Mouse (Mus musculus): Measurements from ENCODE around the gene Nagk. TPM values are rescaled to one million over a fixed set of nuclear protein-coding genes. Genes with fewer than 3 reads are reported as not detected.

The Nagk gene
- total and polyA plus RNA-seq, 3 experiments = 6.5 to 50.7 (median 19.2) TPM

- H3K4me3 ChIP-seq (ENCODE audit: low read depth, low read length) = no peak overlapping the region
These were observed 1.9 kb downstream of the Nagk start for GRCm38 (mm10) chr6:83796686-83797085.

GRCm38 (mm10) chr6:83802033-83802432 is 7.3 kb downstream of the Nagk start:
- DNase-seq (ENCODE audit: low spot score) = no peak
- H3K4me1 ChIP-seq (ENCODE audit: insufficient read depth, low read depth, low read length) = no peaks in the 10 kb centered on the region; the same call in 1 of the 2 replicates
- H3K4me3 ChIP-seq (ENCODE audit: low read depth, low read length) = no peak overlapping the region
- ATAC-seq (ENCODE audit: extremely low read depth, insufficient number of reproducible peaks, low FRiP score, poor library complexity, severe bottlenecking) = no peak
- H3K36me3 ChIP-seq (replicated peaks) = peaks cover 72% of the 10 kb centered on the region
- TF ChIP-seq POLR2AphosphoS5 (IDR thresholded peaks at IDR 0.05; ENCODE audit: insufficient replicate concordance, low read depth, low read length) (no peak), TAL1 (conservative IDR thresholded peaks at IDR 0.05; ENCODE audit: low read depth, low read length) (no peak), CTCF (IDR thresholded peaks at IDR 0.05; ENCODE audit: low read depth, low read length) (no peak), GATA1 (IDR thresholded peaks at IDR 0.05; ENCODE audit: borderline replicate concordance, low read length) (no peak), GATA2 (IDR thresholded peaks at IDR 0.05; ENCODE audit: borderline replicate concordance, low read depth, low read length) (no peak)
- no peaks in the 10 kb centered on the region for H3K9me3 ChIP-seq (replicated peaks)
- H3K27me3 ChIP-seq (ENCODE audit: insufficient read depth, low read length) = no peaks in the 10 kb centered on the region

More at GRCm38 (mm10) chr6:83796686-83797085, 1.9 kb downstream of the Nagk start:
- H3K36me3 ChIP-seq (replicated peaks) = peaks cover 44% of the 10 kb centered on the region
- DNase-seq (ENCODE audit: low spot score) (no peak), ATAC-seq (ENCODE audit: extremely low read depth, insufficient number of reproducible peaks, low FRiP score, poor library complexity, severe bottlenecking) (no peak)
- no peaks in the 10 kb centered on the region for H3K27me3 ChIP-seq (ENCODE audit: insufficient read depth, low read length)
- H3K9me3 ChIP-seq (replicated peaks) = no peaks in the 10 kb centered on the region
- no peak for TF ChIP-seq GATA1 (IDR thresholded peaks at IDR 0.05; ENCODE audit: borderline replicate concordance, low read length)
- H3K4me1 ChIP-seq (ENCODE audit: insufficient read depth, low read depth, low read length) = peaks cover 29% of the 10 kb centered on the region

GRCm38 (mm10) chr6:83802846-83803245 is 8.1 kb downstream of the Nagk start:
- H3K27me3 ChIP-seq (ENCODE audit: insufficient read depth, low read length) = no peaks in the 10 kb centered on the region
- H3K9me3 ChIP-seq (replicated peaks) = no peaks in the 10 kb centered on the region
- no peak for TF ChIP-seq POLR2AphosphoS5 (IDR thresholded peaks at IDR 0.05; ENCODE audit: insufficient replicate concordance, low read depth, low read length)
- no peak for TF ChIP-seq TAL1 (conservative IDR thresholded peaks at IDR 0.05; ENCODE audit: low read depth, low read length)
- TF ChIP-seq GATA1 (IDR thresholded peaks at IDR 0.05; ENCODE audit: borderline replicate concordance, low read length) = no peak
- TF ChIP-seq CTCF (IDR thresholded peaks at IDR 0.05; ENCODE audit: low read depth, low read length) = no peak
- TF ChIP-seq GATA2 (IDR thresholded peaks at IDR 0.05; ENCODE audit: borderline replicate concordance, low read depth, low read length) = no peak
- no peak for DNase-seq (ENCODE audit: low spot score)
- H3K4me1 ChIP-seq (ENCODE audit: insufficient read depth, low read depth, low read length) = no peaks in the 10 kb centered on the region
- no peak overlapping the region for H3K4me3 ChIP-seq (ENCODE audit: low read depth, low read length)
- ATAC-seq (ENCODE audit: extremely low read depth, insufficient number of reproducible peaks, low FRiP score, poor library complexity, severe bottlenecking) = no peak
- peaks cover 69% of the 10 kb centered on the region for H3K36me3 ChIP-seq (replicated peaks)

GRCm38 (mm10) chr6:83815801-83816200 is 21.0 kb downstream of the Nagk start:
- Histone ChIP-seq H3K36me3 (replicated peaks) (peaks cover 11% of the 10 kb centered on the region), H3K27me3 (ENCODE audit: insufficient read depth, low read length) (no peaks in the 10 kb centered on the region), H3K4me3 (ENCODE audit: low read depth, low read length) (no peak overlapping the region), H3K4me1 (ENCODE audit: insufficient read depth, low read depth, low read length) (no peaks in the 10 kb centered on the region), H3K9me3 (replicated peaks) (0 out of 2 replicates have a peak, but pooled peaks cover 2% of the 10 kb centered on the region)
- no peak for ATAC-seq (ENCODE audit: extremely low read depth, insufficient number of reproducible peaks, low FRiP score, poor library complexity, severe bottlenecking)
- no peak for TF ChIP-seq CTCF (IDR thresholded peaks at IDR 0.05; ENCODE audit: low read depth, low read length)
- TF ChIP-seq GATA1 (IDR thresholded peaks at IDR 0.05; ENCODE audit: borderline replicate concordance, low read length) = no peak
- no peak for TF ChIP-seq POLR2AphosphoS5 (IDR thresholded peaks at IDR 0.05; ENCODE audit: insufficient replicate concordance, low read depth, low read length)
- no peak for TF ChIP-seq TAL1 (conservative IDR thresholded peaks at IDR 0.05; ENCODE audit: low read depth, low read length)
- no peak for TF ChIP-seq GATA2 (IDR thresholded peaks at IDR 0.05; ENCODE audit: borderline replicate concordance, low read depth, low read length)
- no peak for DNase-seq (ENCODE audit: low spot score)

GRCm38 (mm10) chr6:83818996-83819395 is 24.2 kb downstream of the Nagk start:
- TF ChIP-seq GATA1 (IDR thresholded peaks at IDR 0.05; ENCODE audit: borderline replicate concordance, low read length) (no peak), POLR2AphosphoS5 (IDR thresholded peaks at IDR 0.05; ENCODE audit: insufficient replicate concordance, low read depth, low read length) (no peak), GATA2 (IDR thresholded peaks at IDR 0.05; ENCODE audit: borderline replicate concordance, low read depth, low read length) (no peak), TAL1 (conservative IDR thresholded peaks at IDR 0.05; ENCODE audit: low read depth, low read length) (no peak), CTCF (IDR thresholded peaks at IDR 0.05; ENCODE audit: low read depth, low read length) (no peak)
- no peak for DNase-seq (ENCODE audit: low spot score)
- Histone ChIP-seq H3K4me3 (ENCODE audit: low read depth, low read length) (no peak overlapping the region), H3K27me3 (ENCODE audit: insufficient read depth, low read length) (no peaks in the 10 kb centered on the region), H3K36me3 (replicated peaks) (peaks cover under 1% of the 10 kb centered on the region), H3K9me3 (replicated peaks) (0 out of 2 replicates have a peak, but pooled peaks cover 2% of the 10 kb centered on the region), H3K4me1 (ENCODE audit: insufficient read depth, low read depth, low read length) (no peaks in the 10 kb centered on the region)
- no peak for ATAC-seq (ENCODE audit: extremely low read depth, insufficient number of reproducible peaks, low FRiP score, poor library complexity, severe bottlenecking)

GRCm38 (mm10) chr6:83820727-83821515 is 26.1 kb downstream of the Nagk start:
- no peaks in the 10 kb centered on the region for H3K4me1 ChIP-seq (ENCODE audit: insufficient read depth, low read depth, low read length)
- no peaks in the 10 kb centered on the region for H3K9me3 ChIP-seq (replicated peaks)
- no peak overlapping the region for H3K4me3 ChIP-seq (ENCODE audit: low read depth, low read length)
- DNase-seq (ENCODE audit: low spot score) (no peak), ATAC-seq (ENCODE audit: extremely low read depth, insufficient number of reproducible peaks, low FRiP score, poor library complexity, severe bottlenecking) (no peak)
- no peaks in the 10 kb centered on the region for H3K36me3 ChIP-seq (replicated peaks)
- TF ChIP-seq TAL1 (conservative IDR thresholded peaks at IDR 0.05; ENCODE audit: low read depth, low read length) (no peak), GATA1 (IDR thresholded peaks at IDR 0.05; ENCODE audit: borderline replicate concordance, low read length) (no peak), GATA2 (IDR thresholded peaks at IDR 0.05; ENCODE audit: borderline replicate concordance, low read depth, low read length) (no peak), POLR2AphosphoS5 (IDR thresholded peaks at IDR 0.05; ENCODE audit: insufficient replicate concordance, low read depth, low read length) (no peak), CTCF (IDR thresholded peaks at IDR 0.05; ENCODE audit: low read depth, low read length) (no peak)
- no peaks in the 10 kb centered on the region for H3K27me3 ChIP-seq (ENCODE audit: insufficient read depth, low read length)
